14 mouse cellular contexts compared by ENCODE assay signal in genomic region chr7:109629871-109630778, GRCm38 (mm10).
DNase-seq lines count a peak whose midpoint lies in the region; ATAC-seq and TF ChIP-seq lines count a peak whose summit lies in the region.
"Had no signal": no experiment of that assay in that cellular context is flagged by ENCODE, and none has a peak within 500 bp of the region (broad histone marks: within the 10 kb centered on the region; RNA-seq: fewer than 3 reads in every experiment).

No protein-coding gene starts in this region.

- TF ChIP-seq POLR2A in embryonic fibroblast, embryonic 13.5 days (IDR thresholded peaks at IDR 0.05; ENCODE audit: low read depth, low read length) = no peak
- TF ChIP-seq POLR2A in small intestine, adult 2 months (IDR thresholded peaks at IDR 0.05; ENCODE audit: low read depth, low read length) = no peak

- H3K9me3 ChIP-seq in embryonic facial prominence, embryonic 13.5 days = no peaks in the 10 kb centered on the region
- no peaks in the 10 kb centered on the region for H3K9me3 ChIP-seq in embryonic facial prominence, embryonic 10.5 days
- no peaks in the 10 kb centered on the region for H3K9me3 ChIP-seq in limb, embryonic 13.5 days
- H3K9me3 ChIP-seq in limb, embryonic 10.5 days (replicated peaks) = no peaks in the 10 kb centered on the region
- H3K9me3 ChIP-seq: forebrain, embryonic 13.5 days; midbrain, embryonic 12.5 days; neural tube, embryonic 12.5 days had no signal

- no peak for TF ChIP-seq CTCF in embryonic fibroblast, embryonic 13.5 days (IDR thresholded peaks at IDR 0.05; ENCODE audit: borderline replicate concordance, insufficient read depth, low read length)
- no peak for TF ChIP-seq CTCF in small intestine, adult 2 months (IDR thresholded peaks at IDR 0.05; ENCODE audit: extremely low read depth, insufficient read length, insufficient replicate concordance, low read depth, low read length)

- no peak for DNase-seq in embryonic facial prominence, embryonic 10.5 days (ENCODE audit: low spot score)
- no peak for DNase-seq in limb, embryonic 10.5 days (ENCODE audit: low spot score)
- DNase-seq in right cerebral cortex, adult 18-20 months = no peak
- DNase-seq in thymus, adult 18-20 months = no peak
- DNase-seq: adrenal gland, postnatal 14 days; gastrocnemius, postnatal 14 days; kidney, adult 2 months had no signal

- no peaks in the 10 kb centered on the region for H3K36me3 ChIP-seq in embryonic facial prominence, embryonic 13.5 days
- no peaks in the 10 kb centered on the region for H3K36me3 ChIP-seq in embryonic facial prominence, embryonic 10.5 days (replicated peaks)
- H3K36me3 ChIP-seq in limb, embryonic 13.5 days = no peaks in the 10 kb centered on the region
- peaks cover 5% of the 10 kb centered on the region for H3K36me3 ChIP-seq in limb, embryonic 10.5 days
- no peaks in the 10 kb centered on the region for H3K36me3 ChIP-seq in small intestine, adult 2 months (ENCODE audit: control insufficient read depth, insufficient read depth, low read length)
- H3K36me3 ChIP-seq: midbrain, embryonic 12.5 days; neural tube, embryonic 12.5 days had no signal

- H3K27ac ChIP-seq in embryonic facial prominence, embryonic 13.5 days = peak overlapping the region; percentile 51; the same call in 1 of the 2 replicates
- H3K27ac ChIP-seq in embryonic facial prominence, embryonic 10.5 days (replicated peaks) = no peak overlapping the region
- peak overlapping the region; percentile 39; the same call in 1 of the 2 replicates for H3K27ac ChIP-seq in limb, embryonic 13.5 days
- no peak overlapping the region for H3K27ac ChIP-seq in limb, embryonic 10.5 days
- peak overlapping the region; percentile 97 for H3K27ac ChIP-seq in embryonic fibroblast, embryonic 13.5 days (ENCODE audit: insufficient read depth, low read length)
- peak overlapping the region; percentile 35; the same call in 1 of the 2 replicates for H3K27ac ChIP-seq in small intestine, adult 2 months (ENCODE audit: insufficient read depth, low read depth, low read length)
- H3K27ac ChIP-seq: forebrain, embryonic 13.5 days; midbrain, embryonic 12.5 days; neural tube, embryonic 12.5 days had no signal

- no peak overlapping the region for H3K4me2 ChIP-seq in embryonic facial prominence, embryonic 13.5 days
- no peak overlapping the region for H3K4me2 ChIP-seq in limb, embryonic 13.5 days (replicated peaks)
- H3K4me2 ChIP-seq: forebrain, embryonic 13.5 days; midbrain, embryonic 12.5 days; neural tube, embryonic 12.5 days had no signal

- no peak for ATAC-seq in embryonic facial prominence, embryonic 13.5 days (ENCODE audit: insufficient number of reproducible peaks, insufficient read depth, low FRiP score, low TSS enrichment, low read depth)
- ATAC-seq in limb, embryonic 13.5 days (ENCODE audit: low FRiP score, low read depth) = no peak
- ATAC-seq: forebrain, embryonic 13.5 days had no signal

- WGBS in embryonic facial prominence, embryonic 13.5 days = 66% methylated on average over 7 of the region's 7 CpGs
- 80% methylated on average over 7 of the region's 7 CpGs for WGBS in embryonic facial prominence, embryonic 10.5 days
- 70% methylated on average over 7 of the region's 7 CpGs for WGBS in limb, embryonic 13.5 days
- WGBS in limb, embryonic 10.5 days = 77% methylated on average over 7 of the region's 7 CpGs
- WGBS in small intestine, adult 2 months = 75% methylated on average over 7 of the region's 7 CpGs

- H3K27me3 ChIP-seq in embryonic facial prominence, embryonic 13.5 days = no peaks in the 10 kb centered on the region
- no peaks in the 10 kb centered on the region for H3K27me3 ChIP-seq in embryonic facial prominence, embryonic 10.5 days (replicated peaks; ENCODE audit: low read depth, poor library complexity, severe bottlenecking)
- H3K27me3 ChIP-seq in limb, embryonic 13.5 days = no peaks in the 10 kb centered on the region
- no peaks in the 10 kb centered on the region for H3K27me3 ChIP-seq in limb, embryonic 10.5 days (ENCODE audit: low read depth, poor library complexity, severe bottlenecking)
- no peaks in the 10 kb centered on the region for H3K27me3 ChIP-seq in small intestine, adult 2 months (ENCODE audit: control insufficient read depth, insufficient read depth, low read length)
- H3K27me3 ChIP-seq: forebrain, embryonic 13.5 days; midbrain, embryonic 12.5 days; neural tube, embryonic 12.5 days had no signal

- peaks cover 25% of the 10 kb centered on the region for H3K4me1 ChIP-seq in embryonic facial prominence, embryonic 13.5 days
- peaks cover 42% of the 10 kb centered on the region for H3K4me1 ChIP-seq in embryonic facial prominence, embryonic 10.5 days
- H3K4me1 ChIP-seq in limb, embryonic 13.5 days = peaks cover 30% of the 10 kb centered on the region
- peaks cover 22% of the 10 kb centered on the region for H3K4me1 ChIP-seq in limb, embryonic 10.5 days
- peaks cover 38% of the 10 kb centered on the region for H3K4me1 ChIP-seq in embryonic fibroblast, embryonic 13.5 days (ENCODE audit: control insufficient read depth, insufficient read depth, low read length)
- H3K4me1 ChIP-seq in small intestine, adult 2 months (ENCODE audit: control insufficient read depth, insufficient read depth, insufficient read length, low read length) = peaks cover 17% of the 10 kb centered on the region; the same call in 1 of the 2 replicates
- H3K4me1 ChIP-seq: forebrain, embryonic 13.5 days; neural tube, embryonic 12.5 days had no signal

- H3K4me3 ChIP-seq in embryonic facial prominence, embryonic 13.5 days = no peak overlapping the region
- no peak overlapping the region for H3K4me3 ChIP-seq in embryonic facial prominence, embryonic 10.5 days
- H3K4me3 ChIP-seq in limb, embryonic 13.5 days = no peak overlapping the region
- H3K4me3 ChIP-seq in limb, embryonic 10.5 days = no peak overlapping the region
- no peak overlapping the region for H3K4me3 ChIP-seq in embryonic fibroblast, embryonic 13.5 days (ENCODE audit: insufficient read depth, low read length)
- H3K4me3 ChIP-seq in small intestine, adult 2 months (ENCODE audit: low read depth, low read length) = no peak overlapping the region
- H3K4me3 ChIP-seq: forebrain, embryonic 13.5 days; midbrain, embryonic 12.5 days; neural tube, embryonic 12.5 days had no signal

- H3K9ac ChIP-seq in embryonic facial prominence, embryonic 13.5 days = no peak overlapping the region
- H3K9ac ChIP-seq in limb, embryonic 13.5 days = no peak overlapping the region
- H3K9ac ChIP-seq: forebrain, embryonic 13.5 days; midbrain, embryonic 12.5 days; neural tube, embryonic 12.5 days had no signal

Comparison
In these comparisons a context has a peak if more than half of its experiments do, and no peak if none do; other contexts are left out.
1. H3K27ac ChIP-seq: peak in embryonic facial prominence, embryonic 13.5 days (single experiment), limb, embryonic 13.5 days (single experiment), embryonic fibroblast, embryonic 13.5 days (single experiment) and small intestine, adult 2 months (single experiment); none in embryonic facial prominence, embryonic 10.5 days (single experiment) and limb, embryonic 10.5 days (single experiment).